Comparison of ENCODE assay signal across 14 mouse cellular contexts in genomic region chr12:76527245-76527881, GRCm38 (mm10). TPM values are rescaled to one million over a fixed set of nuclear protein-coding genes. Genes with fewer than 3 reads are reported as not detected.
A peak's percentile ranks its signal among the peaks of the same experiment; 100 is the strongest.
DNase-seq lines count a peak whose midpoint lies in the region; ATAC-seq lines count a peak whose summit lies in the region.
"Had no signal": no experiment of that assay in that cellular context is flagged by ENCODE, and none has a peak within 500 bp of the region (broad histone marks: within the 10 kb centered on the region; RNA-seq: fewer than 3 reads in every experiment).

No protein-coding gene starts in this region.

- H3K9me3 ChIP-seq in stomach, embryonic 16.5 days (replicated peaks; ENCODE audit: control insufficient read depth, low read length), result no peaks in the 10 kb centered on the region
- H3K9me3 ChIP-seq: embryonic facial prominence, embryonic 13.5 days; heart, embryonic 12.5 days had no signal

- H3K27ac ChIP-seq in stomach, embryonic 16.5 days (ENCODE audit: low read length), result no peak overlapping the region
- H3K27ac ChIP-seq: embryonic facial prominence, embryonic 13.5 days had no signal

- peaks cover 7% of the 10 kb centered on the region; the same call in 1 of the 2 replicates for H3K4me1 ChIP-seq in stomach, embryonic 16.5 days (ENCODE audit: control insufficient read depth, insufficient read depth, low read length)

- no peak overlapping the region for H3K4me2 ChIP-seq in stomach, embryonic 16.5 days (ENCODE audit: low read depth, low read length)
- H3K4me2 ChIP-seq: embryonic facial prominence, embryonic 13.5 days; heart, embryonic 12.5 days had no signal

- intact Hi-C loops in left cerebral cortex, postnatal 14 days (cut with DNase I), result no loop called here

- peak; percentile 19 for DNase-seq in spleen, adult 12 weeks (ENCODE audit: low spot score)
- no peak for DNase-seq in spleen, postnatal 14 days (ENCODE audit: low spot score in 2 of 2)
- no peak for DNase-seq in layer of hippocampus, adult 18-20 months (ENCODE audit: low spot score in 2 of 2)
- DNase-seq in retina, embryonic 14.5 days (ENCODE audit: low spot score), result no peak
- no peak for DNase-seq in left cerebral cortex, postnatal 14 days (ENCODE audit: low spot score in 2 of 2)
- DNase-seq: adrenal gland, adult 2 months; cerebellum, adult 11-12 months; kidney, adult 18-20 months; right cerebral cortex, postnatal 4 days had no signal

- 31% methylated on average over 9 of the region's 9 CpGs for WGBS in stomach, embryonic 16.5 days

- H3K9ac ChIP-seq in stomach, embryonic 16.5 days (ENCODE audit: low read length), result no peak overlapping the region
- H3K9ac ChIP-seq: embryonic facial prominence, embryonic 13.5 days; heart, embryonic 12.5 days had no signal

- H3K36me3 ChIP-seq in stomach, embryonic 16.5 days (ENCODE audit: control insufficient read depth, insufficient read depth, low read length), result no peaks in the 10 kb centered on the region
- H3K36me3 ChIP-seq: embryonic facial prominence, embryonic 13.5 days; heart, embryonic 12.5 days had no signal

- no peak overlapping the region for H3K4me3 ChIP-seq in stomach, embryonic 16.5 days (replicated peaks; ENCODE audit: low read length)
- H3K4me3 ChIP-seq: embryonic facial prominence, embryonic 13.5 days; heart, embryonic 12.5 days had no signal

- ATAC-seq in inflammation-experienced regulatory T-cells, adult 6 months, result peak; percentile 75
- ATAC-seq in megakaryocyte progenitor cell, adult 5-6 weeks (replicated peaks; ENCODE audit: poor library complexity), result peak; percentile 92
- peak; percentile 47 for ATAC-seq in stomach, embryonic 16.5 days (ENCODE audit: insufficient read depth, low FRiP score)

- H3K27me3 ChIP-seq in stomach, embryonic 16.5 days (ENCODE audit: control insufficient read depth, insufficient read depth, low read length), result no peaks in the 10 kb centered on the region; the same call in 1 of the 2 replicates

RNA-seq across cellular contexts. Expression of gene Plekhg3, which starts 3.3 kb away (rescaled TPM):
- polyA plus RNA-seq in inflammation-experienced regulatory T-cells, adult 6 months (2017; shearing (Covaris generic)), result 1 to 10 TPM; 1.9 to 3.5 (median 2.9) TPM
- 11.1 and 13.6 TPM in 2 replicates for total RNA-seq in megakaryocyte progenitor cell, adult 5-6 weeks (2015)
- total RNA-seq in megakaryocyte progenitor cell, adult 5-6 weeks (2017), result 13.7 and 13.9 TPM in 2 replicates
- 10.2 and 11.6 TPM in 2 replicates for polyA plus RNA-seq in stomach, embryonic 16.5 days (2015; fragmentation: Nextera tagmentation; extraction: Ambion mirVana)
- total RNA-seq in layer of hippocampus, adult 18-20 months (2021), result 10 to 100 TPM; 21.9 to 24.5 TPM
- total RNA-seq in left cerebral cortex, postnatal 14 days (2021), result 1 to 10 TPM; 7.0 to 9.7 TPM
